Mouse (Mus musculus): ENCODE results near the gene Dync1li1. TPM values are rescaled to one million over a fixed set of nuclear protein-coding genes. Genes with fewer than 3 reads are reported as not detected.

Gene Dync1li1
- polyA plus RNA-seq, 1 experiment from 2014 or later: 122 TPM

GRCm38 (mm10) chr9:114763341-114763740, 74.8 kb downstream of the Dync1li1 start:
- Histone ChIP-seq H3K4me3 (no peak overlapping the region), H3K36me3 (peaks cover 61% of the 10 kb centered on the region), H3K4me1 (replicated peaks) (peaks cover 18% of the 10 kb centered on the region), H3K27me3 (ENCODE audit: insufficient read depth, poor library complexity, severe bottlenecking) (no peaks in the 10 kb centered on the region), H3K9me3 (no peaks in the 10 kb centered on the region), H3K27ac (no peak overlapping the region)
- DNase-seq (ENCODE audit: low spot score): peak; percentile 54
- WGBS: 67% methylated on average over 13 of the region's 13 CpGs

- no peak for DNase-seq (ENCODE audit: low spot score)
- Histone ChIP-seq H3K27me3 (ENCODE audit: insufficient read depth, poor library complexity, severe bottlenecking) (no peaks in the 10 kb centered on the region), H3K4me1 (replicated peaks) (peaks cover 21% of the 10 kb centered on the region), H3K9me3 (peaks cover under 1% of the 10 kb centered on the region; the same call in 1 of the 2 replicates), H3K4me3 (no peak overlapping the region), H3K36me3 (peaks cover 49% of the 10 kb centered on the region), H3K27ac (peak overlapping the region; percentile 80)
- WGBS: 72% methylated on average over 13 of the region's 13 CpGs
These were observed 78.4 kb downstream of the Dync1li1 start for GRCm38 (mm10) chr9:114767030-114767429.

- WGBS: 59% methylated on average over 2 of the region's 2 CpGs
- H3K27ac ChIP-seq: peak overlapping the region; percentile 80
These were observed 78.9 kb downstream of the Dync1li1 start for GRCm38 (mm10) chr9:114767507-114767906.

GRCm38 (mm10) chr9:114768066-114768465, 79.5 kb downstream of the Dync1li1 start:
- H3K36me3 ChIP-seq: peaks cover 49% of the 10 kb centered on the region
- H3K9me3 ChIP-seq: peaks cover 4% of the 10 kb centered on the region; the same call in 1 of the 2 replicates
- peak; percentile 43 for DNase-seq (ENCODE audit: low spot score)
- no peak overlapping the region for H3K4me3 ChIP-seq
- no peaks in the 10 kb centered on the region for H3K27me3 ChIP-seq (ENCODE audit: insufficient read depth, poor library complexity, severe bottlenecking)
- H3K4me1 ChIP-seq (replicated peaks): peaks cover 21% of the 10 kb centered on the region
- H3K27ac ChIP-seq: peak overlapping the region; percentile 80
- WGBS: 44% methylated on average over 10 of the region's 10 CpGs

More at GRCm38 (mm10) chr9:114767507-114767906, 78.9 kb downstream of the Dync1li1 start:
- Histone ChIP-seq H3K36me3 (peaks cover 49% of the 10 kb centered on the region), H3K4me3 (no peak overlapping the region), H3K4me1 (replicated peaks) (peaks cover 21% of the 10 kb centered on the region), H3K9me3 (peaks cover 4% of the 10 kb centered on the region; the same call in 1 of the 2 replicates), H3K27me3 (ENCODE audit: insufficient read depth, poor library complexity, severe bottlenecking) (no peaks in the 10 kb centered on the region)
- peak; percentile 30 for DNase-seq (ENCODE audit: low spot score)

GRCm38 (mm10) chr9:114770224-114770623, 81.6 kb downstream of the Dync1li1 start:
- Histone ChIP-seq H3K9me3 (peaks cover 4% of the 10 kb centered on the region; the same call in 1 of the 2 replicates), H3K36me3 (peaks cover 57% of the 10 kb centered on the region), H3K4me1 (replicated peaks) (peaks cover 27% of the 10 kb centered on the region), H3K4me3 (no peak overlapping the region), H3K27ac (no peak overlapping the region), H3K27me3 (ENCODE audit: insufficient read depth, poor library complexity, severe bottlenecking) (no peaks in the 10 kb centered on the region)
- no peak for DNase-seq (ENCODE audit: low spot score)
- 90% methylated on average over 4 of the region's 4 CpGs for WGBS

- Histone ChIP-seq H3K4me3 (no peak overlapping the region), H3K27me3 (ENCODE audit: insufficient read depth, poor library complexity, severe bottlenecking) (no peaks in the 10 kb centered on the region), H3K4me1 (replicated peaks) (peaks cover 39% of the 10 kb centered on the region), H3K36me3 (peaks cover 46% of the 10 kb centered on the region), H3K9me3 (peaks cover 4% of the 10 kb centered on the region; the same call in 1 of the 2 replicates), H3K27ac (no peak overlapping the region)
- WGBS: 94% methylated on average over 7 of the region's 7 CpGs
- DNase-seq (ENCODE audit: low spot score): no peak
These were observed 83.0 kb downstream of the Dync1li1 start for GRCm38 (mm10) chr9:114771565-114771964.

Other genes starting within 250 kb of the Dync1li1 start
- 0.07 TPM in 1 of 2 replicates, not detected in the other for gene Ccr4, start 183.9 kb upstream of the Dync1li1 start, polyA plus RNA-seq (2016; fragmentation: Nextera tagmentation; extraction: Ambion mirVana)
- gene C130032M10Rik, start 173.1 kb upstream of the Dync1li1 start, polyA plus RNA-seq (2016; fragmentation: Nextera tagmentation; extraction: Ambion mirVana): 0.38 and 1.9 TPM in 2 replicates
- gene Trim71, start 124.4 kb upstream of the Dync1li1 start, polyA plus RNA-seq (2016; fragmentation: Nextera tagmentation; extraction: Ambion mirVana): 3.8 and 8.3 TPM in 2 replicates
- 67.4 and 68.7 TPM in 2 replicates for gene Cnot10, start 48.6 kb upstream of the Dync1li1 start, polyA plus RNA-seq (2016; fragmentation: Nextera tagmentation; extraction: Ambion mirVana)
- 23.8 and 30.0 TPM in 2 replicates for gene Cmtm6, start 42.3 kb downstream of the Dync1li1 start, polyA plus RNA-seq (2016; fragmentation: Nextera tagmentation; extraction: Ambion mirVana)
- 96.0 and 108 TPM in 2 replicates for gene Cmtm7, start 93.1 kb downstream of the Dync1li1 start, polyA plus RNA-seq (2016; fragmentation: Nextera tagmentation; extraction: Ambion mirVana)
- gene Cmtm8, start 155.4 kb downstream of the Dync1li1 start, polyA plus RNA-seq (2016; fragmentation: Nextera tagmentation; extraction: Ambion mirVana): 31.7 and 35.3 TPM in 2 replicates
- gene Gpd1l, start 245.2 kb downstream of the Dync1li1 start, polyA plus RNA-seq (2016; fragmentation: Nextera tagmentation; extraction: Ambion mirVana): 14.3 and 16.0 TPM in 2 replicates

Data from hindbrain, embryonic 10.5 days (tissue).